Mouse (Mus musculus) erythroblast, embryonic 14.5 days (primary cell): Measurements from ENCODE around the gene Nme3.

ENCODE experiments used
- GATA1 ChIP-seq: IDR thresholded peaks from 2 replicates; pipeline ENCODE4 v1.6.1; 2012; ENCODE audit warnings: low read length, inconsistent platforms, mixed read lengths
- TAL1 ChIP-seq: IDR thresholded peaks from 3 replicates; pipeline ENCODE4 v1.6.1; 2012; ENCODE audit warnings: low read length, inconsistent platforms, mixed read lengths

- TF ChIP-seq TAL1 (no peak), GATA1 (no peak)
Measured at GRCm38 (mm10) chr17:24887291-24888080, 8.8 kb upstream of the Nme3 start.
